Mouse (Mus musculus) natural killer cell, adult 2 months (primary cell): Measurements from ENCODE around the gene Rspo1.

Experiments
- DNase-seq, 2 experiments: peaks; one replicate each; pipeline ENCODE4 v3.0.0; 2022; ENCODE audit warnings: low spot score in 2 of 2

Rspo1 gene

DNA sequence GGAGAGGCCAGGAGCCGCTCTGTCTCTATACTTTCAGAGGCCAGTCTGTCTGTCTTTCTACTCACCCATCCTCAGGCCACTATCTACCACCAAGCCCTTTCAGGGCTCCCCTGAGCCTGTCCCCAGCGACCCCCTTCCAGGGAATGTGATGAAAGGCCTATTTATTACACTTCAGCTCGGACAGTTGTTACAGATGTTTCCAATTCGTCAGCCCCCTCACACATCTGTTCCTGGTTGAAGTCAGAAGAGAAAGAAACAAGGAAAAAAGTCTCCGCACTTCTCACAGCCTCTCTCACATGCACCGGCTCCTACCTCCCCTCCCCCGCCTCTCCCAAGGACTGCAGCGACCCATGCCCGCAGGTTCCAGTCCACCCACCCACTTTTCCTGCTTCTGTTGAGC is 13.9 kb upstream of the Rspo1 start:
- DNase-seq, result no peak

DNA sequence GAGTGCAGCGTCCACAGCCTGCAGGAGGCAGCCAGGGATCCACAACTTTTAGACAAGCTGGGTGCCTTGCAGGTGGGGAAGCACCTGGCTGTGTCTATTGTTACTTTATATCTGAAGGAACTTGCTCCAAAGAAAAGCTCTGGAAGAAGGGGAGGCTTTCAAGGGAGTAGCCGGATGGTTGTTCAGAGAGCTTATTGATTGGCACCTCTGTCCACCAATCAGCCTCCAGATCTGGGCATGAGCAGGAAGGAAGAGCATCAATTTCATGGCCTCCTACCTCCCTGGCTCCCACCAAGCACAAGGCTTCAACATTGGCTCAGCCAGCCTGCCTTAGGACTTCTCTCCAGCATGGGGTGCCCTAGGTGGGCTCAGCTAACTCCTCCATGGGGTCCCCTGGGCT is 12.9 kb upstream of the Rspo1 start:
- no peak for DNase-seq

GRCm38 (mm10) chr4:124978201-124978600 is 8.0 kb upstream of the Rspo1 start:
- no peak for DNase-seq

DNA sequence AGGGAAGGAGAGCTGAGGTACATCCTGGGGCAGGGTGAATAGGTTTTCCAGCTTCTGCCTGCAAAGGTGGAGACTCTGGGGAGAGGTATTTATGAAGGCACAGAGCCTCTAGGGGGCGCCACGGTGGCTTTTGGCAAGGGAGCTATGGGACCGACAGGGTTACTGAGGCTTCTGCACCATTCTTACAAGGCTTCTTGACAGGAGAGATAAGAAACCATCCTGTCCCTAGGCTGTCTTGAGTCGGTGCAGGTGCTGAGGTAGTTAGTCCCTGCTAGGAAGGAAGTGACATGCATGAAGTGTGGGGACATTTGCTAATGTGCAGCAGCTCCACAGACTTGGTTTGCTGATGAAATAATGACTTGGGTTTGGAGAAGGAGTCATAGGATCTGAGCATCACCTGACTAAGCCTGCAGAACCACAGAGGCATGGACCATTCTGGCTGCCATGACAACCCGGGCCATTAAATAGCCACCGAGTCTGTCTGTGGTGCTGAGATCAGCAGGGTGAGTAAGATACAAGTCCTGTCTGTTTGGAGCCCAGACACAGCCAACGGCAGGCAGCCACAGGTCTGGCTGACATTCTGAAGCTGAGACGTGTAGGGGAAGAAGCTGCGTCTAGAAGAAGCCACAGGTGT is 2.2 kb upstream of the Rspo1 start:
- no peak for DNase-seq

GRCm38 (mm10) chr4:124984871-124985670 is 1.2 kb upstream of the Rspo1 start:
- no peak for DNase-seq

DNA sequence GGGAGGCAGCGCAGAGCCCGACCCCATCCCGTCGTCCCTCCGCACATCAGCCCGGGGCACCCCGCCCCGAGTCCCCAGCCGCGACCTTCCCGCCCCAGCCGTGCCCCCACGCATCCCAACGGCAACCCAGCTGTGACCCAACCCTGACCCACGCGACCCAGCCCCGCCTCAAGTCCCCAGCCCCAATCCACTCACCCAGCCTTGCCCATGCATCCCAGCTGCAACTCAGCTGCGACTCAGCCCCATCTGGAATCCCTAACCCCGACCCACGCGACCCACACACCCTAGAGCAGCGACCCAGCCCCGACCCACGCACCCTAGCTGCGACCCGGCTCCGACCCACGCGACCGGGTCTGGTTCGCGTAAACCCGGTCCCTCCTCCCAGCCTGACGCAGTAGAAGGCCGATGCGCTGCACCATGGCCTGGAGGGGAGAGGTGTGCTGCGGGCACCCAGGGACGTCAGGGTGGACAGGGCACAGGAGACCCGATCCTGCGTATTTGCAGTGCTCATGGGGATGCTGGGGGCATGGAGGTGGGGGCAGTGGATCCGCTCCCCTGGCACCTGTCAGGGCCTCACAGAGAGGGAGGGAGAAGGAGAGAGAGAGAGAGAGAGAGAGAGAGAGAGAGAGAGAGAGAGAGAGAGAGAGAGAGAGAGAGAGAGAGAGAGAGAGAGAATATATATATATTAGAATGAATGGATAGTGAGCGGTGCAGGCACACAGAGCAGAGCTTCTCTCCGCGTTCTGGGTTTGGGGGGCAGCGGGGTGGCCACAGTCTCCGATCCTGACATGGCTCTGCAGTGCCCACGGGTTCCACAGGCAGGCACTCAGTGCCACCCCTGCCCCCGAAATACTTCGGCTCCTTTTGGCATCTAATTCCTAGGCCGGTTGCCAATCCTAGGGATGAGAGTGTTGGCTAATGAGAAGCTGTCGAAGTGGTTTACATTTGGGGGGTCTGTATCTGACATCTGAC is 795 bp downstream of the Rspo1 start:
- DNase-seq, result no peak

DNA sequence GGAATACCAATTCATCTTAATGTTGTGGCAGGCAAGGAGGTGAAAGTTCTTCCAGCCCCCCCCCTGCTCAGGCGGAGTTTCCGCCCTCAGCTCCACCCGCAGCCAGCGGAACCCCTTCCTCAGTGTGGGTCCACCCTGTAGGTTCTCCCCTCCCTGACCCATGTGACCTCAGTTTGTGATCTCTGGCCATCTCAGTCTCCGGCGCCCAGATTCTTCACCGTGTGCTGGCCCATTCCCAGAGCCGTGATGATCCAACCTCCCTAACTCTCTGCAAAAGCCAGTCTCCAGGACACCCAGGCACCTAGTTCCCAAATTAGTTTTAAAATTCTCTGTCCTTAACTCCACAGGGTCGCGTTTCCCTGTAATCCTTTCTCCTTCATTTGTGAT is 1.5 kb downstream of the Rspo1 start:
- no peak for DNase-seq

DNA sequence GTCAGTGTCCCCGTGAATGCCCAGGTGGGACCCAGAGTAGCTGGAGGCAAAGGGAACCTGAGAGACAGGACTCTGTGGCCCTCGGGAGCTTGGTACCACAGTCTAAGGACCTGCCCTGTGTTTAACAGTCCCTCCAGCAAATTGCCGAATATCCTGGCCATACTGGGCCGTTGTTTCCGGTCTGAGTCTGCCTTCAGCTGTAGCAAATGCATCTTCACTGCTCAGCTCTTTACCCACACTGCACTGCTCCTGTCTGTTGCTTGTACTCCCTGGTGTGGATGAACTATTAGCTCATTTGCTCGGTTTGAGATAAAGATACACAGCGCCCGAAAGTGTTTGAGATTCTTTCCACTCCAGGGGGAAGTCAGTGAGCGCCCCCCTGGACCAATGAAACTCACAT is 2.2 kb downstream of the Rspo1 start:
- no peak for DNase-seq

- DNase-seq, result no peak
These were observed 3.6 kb downstream of the Rspo1 start for GRCm38 (mm10) chr4:124989787-124990253.

DNA sequence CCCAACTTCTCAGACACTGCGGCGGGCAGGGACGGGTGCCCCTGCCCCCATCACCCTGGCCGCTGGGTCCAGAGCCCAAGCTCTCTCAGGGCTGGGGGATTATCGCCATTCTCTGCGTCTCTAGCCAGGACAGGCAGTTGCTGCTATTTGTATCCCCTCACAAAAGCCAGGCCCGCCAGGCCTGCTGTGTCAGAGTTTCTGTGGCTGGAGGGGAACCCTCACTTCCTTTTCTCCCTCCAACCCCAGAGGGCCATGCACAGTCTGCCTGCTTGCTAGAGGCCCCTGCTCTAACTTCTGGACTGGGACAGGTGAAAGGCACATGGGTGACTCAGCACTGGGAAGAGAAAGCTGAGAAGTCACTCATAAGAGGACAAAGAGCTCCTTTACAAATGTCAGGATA is 4.1 kb downstream of the Rspo1 start:
- no peak for DNase-seq

GRCm38 (mm10) chr4:124997479-124998147 is 11.4 kb downstream of the Rspo1 start:
- DNase-seq, result no peak

DNA sequence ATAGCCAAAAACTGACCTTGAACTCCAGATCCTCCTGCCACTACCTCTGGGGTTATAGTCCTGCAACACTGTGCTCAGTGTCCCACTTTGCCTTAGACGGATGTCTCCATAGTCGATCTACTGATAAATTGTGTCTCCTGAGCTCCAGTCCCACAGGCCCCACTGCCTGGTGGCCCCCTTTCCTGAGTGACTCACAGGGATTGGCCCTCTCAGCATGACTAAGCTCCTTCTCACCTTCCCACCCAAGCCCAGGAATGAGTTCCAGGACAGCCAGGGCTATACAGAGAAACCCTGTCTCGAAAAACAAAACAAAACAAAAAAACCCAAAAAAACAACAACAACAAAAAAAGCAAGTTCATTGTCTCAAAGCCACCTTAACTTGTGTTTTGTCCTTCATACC is 13.3 kb downstream of the Rspo1 start:
- DNase-seq, result no peak

GRCm38 (mm10) chr4:125002978-125003377 is 16.7 kb downstream of the Rspo1 start:
- DNase-seq, result no peak

- DNase-seq, result no peak
These were observed 18.7 kb downstream of the Rspo1 start for GRCm38 (mm10) chr4:125004886-125005285.

GRCm38 (mm10) chr4:125007460-125007859 is 21.2 kb downstream of the Rspo1 start:
- DNase-seq, result no peak

DNA sequence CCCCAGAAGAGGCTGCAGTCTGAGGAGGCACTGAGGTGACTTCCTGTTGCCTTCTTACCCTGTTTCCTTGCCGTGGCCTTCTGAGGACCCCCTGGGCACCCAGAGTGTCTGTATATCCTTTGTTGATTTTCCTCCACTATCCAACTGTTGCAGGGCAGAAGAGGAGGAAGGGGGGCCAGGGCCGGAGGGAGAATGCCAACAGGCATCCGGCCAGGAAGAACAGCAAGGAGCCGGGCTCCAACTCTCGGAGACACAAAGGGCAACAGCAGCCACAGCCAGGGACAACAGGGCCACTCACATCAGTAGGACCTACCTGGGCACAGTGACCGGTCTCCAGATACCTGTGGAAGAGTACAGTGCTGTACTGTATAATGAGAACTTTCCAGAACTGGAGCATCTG is 22.0 kb downstream of the Rspo1 start:
- no peak for DNase-seq

DNA sequence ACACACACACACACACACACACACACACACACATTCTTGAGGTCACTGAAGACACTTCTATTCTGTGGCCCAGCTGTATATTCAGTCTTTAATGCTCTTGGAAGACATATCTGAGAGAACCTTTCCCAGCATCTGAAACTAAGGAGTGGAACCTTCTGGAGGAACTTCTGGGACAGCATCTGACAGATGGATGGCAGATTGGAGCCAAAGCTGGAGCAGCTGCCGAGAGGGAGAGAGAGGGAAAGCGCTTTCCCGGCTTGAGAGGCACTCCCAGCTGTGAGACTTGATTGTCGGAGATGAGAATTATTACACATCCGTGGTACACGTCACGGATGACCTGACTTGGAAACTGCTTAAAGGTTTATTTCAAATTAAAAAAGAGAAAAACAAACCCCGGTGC is 22.5 kb downstream of the Rspo1 start:
- no peak for DNase-seq

- DNase-seq, result no peak
These were observed 29.8 kb downstream of the Rspo1 start, which contains the start of gene Gnl2 for GRCm38 (mm10) chr4:125015806-125016635. TSS of gene Gnl2 (plus strand) at chr4:125016585.

- no peak for DNase-seq
These were observed 31.2 kb downstream of the Rspo1 start for GRCm38 (mm10) chr4:125017431-125017830.

- no peak for DNase-seq
These were observed 34.7 kb downstream of the Rspo1 start for GRCm38 (mm10) chr4:125020780-125021538.
